Mouse (Mus musculus) midbrain, postnatal 0 days (tissue): Measurements from ENCODE around the gene Sap30bp. TPM values are rescaled to one million over a fixed set of nuclear protein-coding genes. Genes with fewer than 3 reads are reported as not detected.
A peak's percentile ranks its signal among the peaks of the same experiment; 100 is the strongest.

Source experiments
- ATAC-seq: fragments of 200-750 bp; cut with Nextera tagmentation; 2 replicates; pipeline ENCODE4 v1.8.0; 2017; ENCODE audit warnings: moderate number of reproducible peaks, mild to moderate bottlenecking, moderate TSS enrichment, moderate library complexity; ENCODE audit not compliant: low FRiP score
- DNase-seq: peaks from one replicate; pipeline ENCODE4 v3.0.0-alpha.2; 2015; ENCODE audit warnings: low spot score
- H3K27ac ChIP-seq: fragments of 300-500 bp; sonication (generic); 2 replicates; pipeline ENCODE4 v1.5.1; 2014; ENCODE audit warnings: low read depth, mild to moderate bottlenecking, low read length, mixed read lengths
- H3K27me3 ChIP-seq: fragments of 300-500 bp; sonication (generic); 2 replicates; pipeline ENCODE4 v1.6.1; 2014; ENCODE audit warnings: low read length, control low read depth, mixed read lengths; ENCODE audit not compliant: insufficient read depth
- H3K36me3 ChIP-seq: fragments of 300-500 bp; sonication (generic); 2 replicates; pipeline ENCODE4 v1.6.1; 2014; ENCODE audit warnings: low read length, control low read depth, mixed read lengths; ENCODE audit not compliant: insufficient read depth
- H3K4me1 ChIP-seq: fragments of 300-500 bp; sonication (generic); 2 replicates; pipeline ENCODE4 v1.6.1; 2014; ENCODE audit warnings: mild to moderate bottlenecking, control low read depth, antibody characterized with exemption, low read length, mixed read lengths; ENCODE audit not compliant: insufficient read depth
- H3K4me2 ChIP-seq: fragments of 300-500 bp; sonication (generic); 2 replicates; pipeline ENCODE4 v1.6.1; 2014; ENCODE audit warnings: low read depth, mild to moderate bottlenecking, low read length, mixed read lengths; ENCODE audit not compliant: poor library complexity, severe bottlenecking
- H3K4me3 ChIP-seq: fragments of 300-500 bp; sonication (generic); 2 replicates; pipeline ENCODE4 v1.5.1; 2014; ENCODE audit warnings: low read depth, mild to moderate bottlenecking, low read length, moderate library complexity
- H3K9ac ChIP-seq: fragments of 300-500 bp; sonication (generic); replicated peaks from 2 replicates; pipeline ENCODE4 v1.6.1; 2014; ENCODE audit warnings: mild to moderate bottlenecking, low read length, moderate library complexity, mixed read lengths; ENCODE audit not compliant: poor library complexity, severe bottlenecking
- H3K9me3 ChIP-seq: fragments of 300-500 bp; sonication (generic); 2 replicates; pipeline ENCODE4 v1.6.1; 2016; ENCODE audit warnings: low read length, control low read depth
- CTCF ChIP-seq: IDR thresholded peaks from 2 replicates; pipeline ENCODE4 v1.5.1; 2016; ENCODE audit warnings: antibody characterized with exemption, mild to moderate bottlenecking
- WGBS: fragments of 180-500 bp; shearing (Covaris S2); extraction: QIAGEN DNeasy Blood & Tissue Kit; methylation state at CpG from one replicate; pipeline ENCODE4 v1.1.7; 2014; 5-methylcytosine and 5-hydroxymethylcytosine counted together
- polyA plus RNA-seq: library from polyadenylated mRNA; unstranded; fragments of >200 nt; fragmentation: Nextera tagmentation; extraction: Ambion mirVana; gene quantifications from 2 replicates; pipeline ENCODE4 v1.2.1, GENCODE M21; 2015
- total RNA-seq: library from RNA; depleted of rRNA; stranded (reverse); fragments of >200 nt; gene quantifications from 2 replicates; pipeline ENCODE4 v1.2.3, GENCODE M21; 2014

The Sap30bp gene
- total and polyA plus RNA-seq, 2 experiments from 2014 or later, result 46.4 to 54.3 TPM

GRCm38 (mm10) chr11:116004840-116005700 is 72.0 kb downstream of the Sap30bp start:
- H3K27ac ChIP-seq, result peak overlapping the region; percentile 55
- peak; percentile 72 for TF ChIP-seq CTCF
- H3K9me3 ChIP-seq, result no peaks in the 10 kb centered on the region
- DNase-seq (peak; percentile 68), ATAC-seq (peak; percentile 72)
- 6% methylated on average over 45 of the region's 54 CpGs for WGBS
- H3K27me3 ChIP-seq, result no peaks in the 10 kb centered on the region
- peaks cover 5% of the 10 kb centered on the region; the same call in 1 of the 2 replicates for H3K36me3 ChIP-seq
- peak overlapping the region; percentile 69 for H3K4me2 ChIP-seq
- H3K4me1 ChIP-seq, result peaks cover 5% of the 10 kb centered on the region; the same call in 1 of the 2 replicates
- H3K4me3 ChIP-seq, result peak overlapping the region; percentile 34
- peak overlapping the region; percentile 52; the same call in 1 of the 2 replicates for H3K9ac ChIP-seq

GRCm38 (mm10) chr11:116005701-116006419 is 72.8 kb downstream of the Sap30bp start:
- H3K9ac ChIP-seq, result peak overlapping the region; percentile 52; the same call in 1 of the 2 replicates
- peaks cover 5% of the 10 kb centered on the region; the same call in 1 of the 2 replicates for H3K4me1 ChIP-seq
- DNase-seq, result no peak
- TF ChIP-seq CTCF, result no peak
- no peak overlapping the region for H3K4me3 ChIP-seq
- no peak overlapping the region for H3K27ac ChIP-seq
- H3K27me3 ChIP-seq, result no peaks in the 10 kb centered on the region
- WGBS, result 67% methylated on average over 9 of the region's 9 CpGs
- no peaks in the 10 kb centered on the region for H3K9me3 ChIP-seq
- peaks cover 5% of the 10 kb centered on the region; the same call in 1 of the 2 replicates for H3K36me3 ChIP-seq
- ATAC-seq, result no peak
- H3K4me2 ChIP-seq, result peak overlapping the region; percentile 69

GRCm38 (mm10) chr11:116007095-116007850 is 74.2 kb downstream of the Sap30bp start:
- 89% methylated on average over 28 of the region's 28 CpGs for WGBS
- ATAC-seq (no peak), DNase-seq (no peak)
- H3K9me3 ChIP-seq, result no peaks in the 10 kb centered on the region
- no peak overlapping the region for H3K27ac ChIP-seq
- no peak for TF ChIP-seq CTCF
- H3K27me3 ChIP-seq, result no peaks in the 10 kb centered on the region
- peaks cover 5% of the 10 kb centered on the region; the same call in 1 of the 2 replicates for H3K36me3 ChIP-seq
- no peak overlapping the region for H3K4me2 ChIP-seq
- no peak overlapping the region for H3K4me3 ChIP-seq
- H3K4me1 ChIP-seq, result peaks cover 5% of the 10 kb centered on the region; the same call in 1 of the 2 replicates
- no peak overlapping the region for H3K9ac ChIP-seq

GRCm38 (mm10) chr11:116008411-116008810 is 75.3 kb downstream of the Sap30bp start:
- H3K9me3 ChIP-seq, result no peaks in the 10 kb centered on the region
- H3K4me1 ChIP-seq, result peaks cover 14% of the 10 kb centered on the region; the same call in 1 of the 2 replicates
- H3K27ac ChIP-seq, result no peak overlapping the region
- 91% methylated on average over 11 of the region's 11 CpGs for WGBS
- H3K4me3 ChIP-seq, result no peak overlapping the region
- DNase-seq (no peak), ATAC-seq (no peak)
- no peaks in the 10 kb centered on the region for H3K27me3 ChIP-seq
- no peak overlapping the region for H3K4me2 ChIP-seq
- peaks cover 5% of the 10 kb centered on the region; the same call in 1 of the 2 replicates for H3K36me3 ChIP-seq
- no peak overlapping the region for H3K9ac ChIP-seq
- TF ChIP-seq CTCF, result no peak

- Histone ChIP-seq H3K36me3 (peaks cover 5% of the 10 kb centered on the region; the same call in 1 of the 2 replicates), H3K4me2 (no peak overlapping the region), H3K4me3 (no peak overlapping the region), H3K9me3 (no peaks in the 10 kb centered on the region), H3K4me1 (peaks cover 14% of the 10 kb centered on the region; the same call in 1 of the 2 replicates), H3K9ac (no peak overlapping the region), H3K27ac (no peak overlapping the region), H3K27me3 (no peaks in the 10 kb centered on the region)
- no peak for TF ChIP-seq CTCF
- ATAC-seq, result no peak
- 80% methylated on average over 13 of the region's 13 CpGs for WGBS
- no peak for DNase-seq
Measured at GRCm38 (mm10) chr11:116008832-116009375, 75.8 kb downstream of the Sap30bp start.
